Mouse (Mus musculus): Measurements from ENCODE around the gene Pnp. TPM values are rescaled to one million over a fixed set of nuclear protein-coding genes. Genes with fewer than 3 reads are reported as not detected.
"Not testable (repeated sequence)": the region's sequence is repeated elsewhere in the genome, so short reads cannot be mapped to it uniquely, and the experiment has no call there.

The Pnp gene
- 10 to 100 TPM; 13.7 to 16.4 TPM for total RNA-seq (2021)
- long read RNA-seq, experiment 1, transcript Pnp-201 (6 exons, 2,942 nt), result major isoform, 5 of 5 reads
- long read RNA-seq, experiment 1, partial matches to known transcripts, result 0 of 5 reads
- long read RNA-seq, experiment 1, other reads (novel, unspliced or antisense), result 0 of 5 reads
- long read RNA-seq, experiment 2, transcript Pnp-201 (6 exons, 2,942 nt), result major isoform, 5 of 7 reads
- long read RNA-seq, experiment 2, partial matches to known transcripts, result 1 of 7 reads
- long read RNA-seq, experiment 2, other reads (novel, unspliced or antisense), result 1 of 7 reads

DNA sequence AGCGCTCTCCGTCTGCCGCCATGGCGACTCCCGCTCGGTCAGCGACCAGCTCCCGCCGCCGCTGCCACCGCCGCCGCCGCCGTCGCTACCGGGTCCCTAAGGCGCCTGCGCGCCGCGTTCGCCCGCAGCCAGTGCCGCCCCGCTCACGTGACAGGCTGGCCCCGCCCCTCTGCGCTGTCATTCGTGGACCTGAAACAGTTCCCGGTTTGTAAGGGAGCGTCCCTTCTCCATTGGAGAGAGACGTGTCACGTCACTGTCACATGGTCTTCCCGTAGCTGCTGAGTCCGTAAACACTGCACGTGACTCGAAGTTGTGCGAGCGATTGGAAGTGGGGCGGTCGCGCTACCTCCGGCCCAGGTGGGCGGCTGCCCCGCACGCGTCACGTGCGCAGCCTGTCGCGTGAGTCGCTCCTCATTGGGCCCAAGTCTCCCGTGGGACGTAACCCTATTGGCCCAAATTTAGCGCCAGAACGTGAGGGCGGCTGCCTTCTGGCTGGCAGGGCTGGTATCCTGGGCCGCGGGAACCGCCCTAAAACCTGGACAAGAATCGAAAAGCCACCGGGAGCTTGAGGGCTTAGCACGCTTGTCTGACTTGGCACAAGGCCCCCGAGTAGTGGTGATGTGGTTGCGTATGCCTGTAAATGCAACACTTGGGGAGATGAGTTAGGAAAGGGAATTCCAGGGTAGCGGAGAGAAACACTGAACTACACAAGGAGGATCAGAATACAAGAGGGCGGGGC, at the start of gene Pnp, which contains the start of gene Pip4p1:
Pnp (plus strand) TSS at position 329 of the 739 bp plus-strand sequence.
Pip4p1 (minus strand) TSS at position 103 of the 739 bp plus-strand sequence.
- peak; percentile 98 to 99 for DNase-seq (ENCODE audit: low spot score in 2 of 2)

DNA sequence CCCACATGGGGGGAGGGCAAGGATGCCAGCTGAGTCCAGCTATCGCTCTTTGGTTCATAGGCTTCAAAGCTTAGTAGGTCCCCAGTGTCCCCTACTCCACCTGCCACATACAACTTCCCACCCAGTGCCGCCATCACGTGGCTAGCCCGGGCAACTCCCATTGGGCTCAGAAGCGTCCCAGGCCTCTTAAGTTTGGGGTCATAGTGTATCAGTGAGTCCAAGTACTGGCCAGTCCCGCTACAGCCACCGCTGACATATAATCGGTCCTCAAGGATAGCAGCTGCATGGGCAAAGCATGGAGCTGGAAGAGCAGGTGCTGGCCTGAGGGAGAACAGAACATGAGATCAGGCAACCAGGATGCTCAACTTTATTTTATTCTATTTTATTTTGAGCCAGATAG, 39.3 kb upstream of the Pnp start:
- no peak for DNase-seq (ENCODE audit: low spot score in 2 of 2)

DNA sequence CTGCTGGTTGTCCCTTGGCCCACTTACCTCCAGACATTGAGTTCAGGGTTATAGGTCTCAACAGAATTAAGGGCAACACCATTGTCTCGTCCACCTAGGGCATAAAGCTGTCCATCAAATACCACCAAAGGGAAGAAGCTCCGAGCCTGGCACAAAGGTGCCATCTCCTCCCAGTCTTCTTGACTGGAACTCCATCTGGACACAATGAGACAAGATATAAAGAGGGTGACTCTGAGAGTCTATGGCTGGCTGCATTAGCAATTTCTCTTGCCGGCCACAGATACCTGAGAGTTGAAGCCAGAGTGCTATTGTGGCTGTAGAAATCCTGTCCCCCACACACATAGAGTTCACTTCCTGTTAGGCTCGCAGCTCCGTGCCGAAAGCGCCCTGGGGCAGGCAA, 38.8 kb upstream of the Pnp start:
- no peak for DNase-seq (ENCODE audit: low spot score in 2 of 2)

DNA sequence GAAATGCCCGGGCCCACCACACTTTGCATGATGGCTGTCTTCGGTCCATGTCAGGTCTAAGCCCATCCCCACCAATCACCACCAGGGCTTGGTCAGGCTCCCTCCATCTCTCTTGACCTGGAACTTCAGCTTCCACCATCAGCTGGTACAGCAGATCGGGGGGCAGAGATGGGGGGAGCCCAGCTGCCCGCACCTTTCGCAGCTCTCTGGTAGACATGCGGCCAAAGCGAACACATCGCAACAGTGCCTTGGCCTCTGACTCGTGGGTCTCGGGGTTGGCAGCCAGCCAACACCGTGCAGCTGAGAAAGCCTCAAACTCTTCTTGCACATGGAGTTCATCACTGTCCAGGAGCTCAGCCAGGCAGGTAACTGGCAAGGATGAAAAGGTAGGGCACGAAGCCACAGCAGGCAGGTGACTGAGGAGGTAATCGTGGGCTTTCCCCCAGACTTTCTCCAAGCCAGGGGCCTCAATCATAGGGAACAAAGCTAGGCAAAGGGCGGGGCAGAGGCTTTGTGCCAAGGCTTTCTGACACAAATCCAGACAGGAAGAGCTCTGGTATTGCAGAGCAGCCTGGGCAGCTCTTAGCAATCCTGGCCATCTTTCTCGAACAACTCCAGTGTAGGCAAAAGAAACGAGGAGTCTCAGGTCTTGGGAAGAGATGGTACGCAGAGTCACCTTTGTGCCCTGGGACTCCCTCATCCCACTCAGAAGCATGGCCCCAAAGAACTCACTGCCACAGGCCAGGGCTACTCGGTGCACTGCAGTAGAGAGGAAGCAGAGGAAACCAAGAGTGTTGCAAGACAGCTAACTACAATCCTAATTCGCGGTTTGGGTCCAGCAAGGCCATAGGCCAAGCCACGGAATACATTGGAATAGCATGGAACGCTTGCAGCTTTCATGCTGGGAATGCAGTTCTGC, 38.1 kb upstream of the Pnp start:
- DNase-seq (ENCODE audit: low spot score in 2 of 2), result no peak

DNA sequence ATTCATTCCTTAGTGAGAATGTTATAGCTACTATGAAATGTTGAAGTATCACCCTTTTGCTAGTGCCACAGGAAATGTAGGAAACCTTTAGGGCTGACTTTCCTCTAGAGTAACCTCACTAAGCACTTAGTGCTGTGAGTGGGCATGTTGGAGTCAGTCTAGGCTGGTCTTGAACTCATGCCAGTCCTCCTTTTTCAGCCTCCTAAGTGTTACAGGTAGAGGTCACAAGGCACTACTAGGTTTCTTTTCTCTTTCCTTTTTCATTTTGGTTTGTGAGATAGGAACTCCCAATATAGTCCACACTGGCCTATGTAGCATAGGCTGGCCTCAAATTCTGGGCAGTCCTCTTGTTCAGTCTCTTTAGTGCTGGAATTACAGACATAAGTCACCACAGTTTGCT, 35.5 kb upstream of the Pnp start:
- no peak for DNase-seq (ENCODE audit: low spot score in 2 of 2)

GRCm38 (mm10) chr14:50895985-50896746, 34.7 kb upstream of the Pnp start:
- DNase-seq (ENCODE audit: low spot score in 2 of 2), result peak; percentile 19 to 41

- DNase-seq (ENCODE audit: low spot score in 2 of 2), result peak; percentile 40 to 49
These were observed 34.0 kb upstream of the Pnp start for GRCm38 (mm10) chr14:50896747-50897373.

DNA sequence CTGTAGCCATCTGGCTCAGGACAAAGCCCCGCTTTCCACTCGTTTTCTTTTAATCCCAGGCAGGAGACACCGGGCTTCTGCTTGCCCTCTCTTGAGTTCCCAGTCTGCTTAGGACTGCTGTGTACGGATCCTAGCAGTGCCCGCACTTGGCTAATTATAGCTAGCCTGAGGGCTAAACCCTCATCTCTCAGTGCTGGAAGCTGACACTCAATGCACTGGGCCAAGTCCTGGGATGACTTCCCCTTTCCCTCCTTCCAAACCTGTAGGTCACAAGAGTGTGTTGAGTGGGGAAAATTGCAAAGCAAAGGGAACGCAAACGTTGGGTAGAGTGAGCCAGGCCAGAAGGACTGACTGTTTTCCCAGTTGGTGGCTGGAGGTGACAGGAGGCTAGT, 33.5 kb upstream of the Pnp start, which contains the start of gene Klhl33:
Klhl33 (minus strand) TSS at position 134 of the 392 bp plus-strand sequence.
- no peak for DNase-seq (ENCODE audit: low spot score in 2 of 2)

DNA sequence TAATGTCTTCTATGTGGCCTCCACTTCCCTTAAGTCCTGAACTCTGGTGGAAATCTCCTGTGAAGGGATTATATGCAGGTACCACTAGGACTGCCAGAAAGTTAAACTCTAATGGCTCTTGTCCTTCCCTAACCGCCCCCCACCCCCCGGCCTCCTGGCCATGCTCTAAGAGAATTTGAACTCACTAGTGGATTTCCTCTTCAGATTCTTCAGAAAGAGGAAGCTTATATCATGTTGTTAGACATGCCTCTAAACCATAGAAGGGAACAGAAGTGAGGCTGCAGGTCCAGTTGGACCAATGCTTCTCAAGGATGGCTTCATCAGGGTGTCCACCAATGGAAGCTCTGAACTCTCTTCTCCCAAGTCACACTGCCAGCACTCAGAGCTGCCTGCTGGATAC, 32.9 kb upstream of the Pnp start:
- DNase-seq (ENCODE audit: low spot score in 2 of 2), result not testable (repeated sequence)

DNA sequence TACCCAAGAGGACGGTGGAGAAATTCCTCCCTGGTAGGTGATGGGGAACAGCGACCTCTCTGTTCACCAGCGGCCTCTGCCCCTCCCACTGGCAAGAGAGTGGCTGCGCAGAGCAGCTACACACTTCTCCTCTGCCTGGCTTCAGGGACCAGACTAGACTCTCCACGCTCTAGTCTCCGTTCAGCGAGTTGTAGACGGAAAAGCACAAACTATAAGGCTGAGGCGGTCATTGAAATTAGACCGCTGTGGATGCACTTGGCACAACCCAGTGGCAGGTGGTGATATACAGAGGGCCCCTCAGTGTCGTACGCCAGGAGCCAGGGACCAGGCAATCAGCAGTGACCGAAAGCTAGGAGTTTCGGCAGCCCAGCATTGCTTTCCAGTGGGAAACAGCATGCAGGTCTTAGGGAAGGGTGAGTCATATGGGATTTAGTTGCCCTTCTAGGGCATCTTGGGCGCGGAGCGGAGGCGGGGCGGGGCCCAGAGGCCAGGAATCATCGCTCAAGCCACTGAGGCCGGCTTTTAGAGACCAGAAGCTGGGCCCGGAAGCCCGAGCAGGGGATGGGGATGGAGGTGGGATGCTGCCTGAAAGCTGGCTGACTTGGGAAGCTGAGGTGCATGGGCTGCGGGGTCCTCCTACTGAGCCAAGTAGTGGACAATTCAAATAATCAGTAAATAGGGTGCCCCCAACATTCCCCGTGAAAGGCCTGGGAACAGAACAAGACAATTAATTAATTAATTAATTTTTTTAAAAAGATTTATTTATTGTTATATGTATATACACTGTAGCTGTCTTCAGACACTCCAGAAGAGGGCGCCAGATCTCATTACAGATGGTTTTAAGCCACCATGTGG, 26.7 kb upstream of the Pnp start:
- peak in 1 of 2 experiments; percentile 16 for DNase-seq (ENCODE audit: low spot score in 2 of 2)

GRCm38 (mm10) chr14:50904828-50905129, 26.1 kb upstream of the Pnp start:
- no peak for DNase-seq (ENCODE audit: low spot score in 2 of 2)

- DNase-seq (ENCODE audit: low spot score in 2 of 2), result not testable (repeated sequence)
These were observed 25.6 kb upstream of the Pnp start for GRCm38 (mm10) chr14:50905327-50905726.

DNA sequence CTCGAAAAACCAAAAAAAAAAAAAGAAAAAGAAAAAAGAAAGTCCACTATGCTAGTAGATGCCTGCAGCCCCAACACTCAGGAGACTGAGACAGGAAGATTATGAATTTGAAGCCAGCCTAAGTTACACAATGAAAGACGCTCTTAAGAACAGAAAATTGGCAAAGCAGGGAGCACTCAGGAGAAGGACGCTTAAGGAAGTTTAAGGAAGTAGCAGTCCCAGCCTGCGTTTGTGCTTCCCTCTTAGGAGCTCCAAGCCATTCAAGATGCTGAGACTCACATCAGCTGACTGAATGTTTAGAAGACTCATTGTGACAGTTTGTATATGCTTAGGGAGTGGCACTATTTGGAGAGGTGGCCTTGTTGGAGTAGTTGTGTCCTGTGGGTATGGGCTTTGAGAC, 22.8 kb upstream of the Pnp start:
- DNase-seq (ENCODE audit: low spot score in 2 of 2), result no peak

DNA sequence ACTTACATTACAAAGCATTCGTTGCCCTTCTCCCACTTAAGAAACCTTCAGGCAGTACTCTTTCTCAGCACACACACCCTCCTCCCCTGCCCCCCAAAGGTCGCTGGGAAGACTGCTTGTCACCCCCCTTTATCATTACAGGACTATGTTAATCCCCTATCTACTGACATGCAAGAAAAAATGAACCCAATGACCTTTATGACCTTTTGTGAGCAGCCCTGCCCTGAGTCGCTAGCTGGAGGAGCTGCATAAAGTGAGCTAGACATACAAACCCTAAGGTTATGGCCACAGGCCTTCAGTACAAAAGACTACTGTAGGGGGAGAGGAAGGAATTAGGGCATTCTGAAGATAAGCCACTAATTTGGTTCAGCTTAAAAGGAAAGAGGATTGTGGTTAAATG, 19.5 kb upstream of the Pnp start:
- DNase-seq (ENCODE audit: low spot score in 2 of 2), result no peak

DNA sequence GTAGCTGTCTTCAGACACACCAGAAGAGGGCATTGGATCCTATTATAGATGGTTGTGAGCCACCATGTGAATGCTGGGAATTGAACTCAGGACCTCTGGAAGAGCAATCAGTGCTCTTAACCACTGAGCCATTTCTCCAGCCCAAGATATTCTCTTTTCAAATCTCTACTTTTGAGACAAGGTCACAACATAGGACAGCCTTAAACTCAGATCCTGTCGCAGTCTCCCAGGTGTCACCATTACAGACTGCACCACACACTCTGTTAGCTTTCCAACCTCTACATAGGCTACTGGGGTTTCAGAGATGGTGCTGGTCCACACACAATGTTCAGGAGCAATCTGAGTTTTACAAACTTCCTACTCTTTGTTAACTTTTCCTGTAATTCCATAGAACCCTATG, 7.4 kb upstream of the Pnp start:
- DNase-seq (ENCODE audit: low spot score in 2 of 2), result not testable (repeated sequence)

DNA sequence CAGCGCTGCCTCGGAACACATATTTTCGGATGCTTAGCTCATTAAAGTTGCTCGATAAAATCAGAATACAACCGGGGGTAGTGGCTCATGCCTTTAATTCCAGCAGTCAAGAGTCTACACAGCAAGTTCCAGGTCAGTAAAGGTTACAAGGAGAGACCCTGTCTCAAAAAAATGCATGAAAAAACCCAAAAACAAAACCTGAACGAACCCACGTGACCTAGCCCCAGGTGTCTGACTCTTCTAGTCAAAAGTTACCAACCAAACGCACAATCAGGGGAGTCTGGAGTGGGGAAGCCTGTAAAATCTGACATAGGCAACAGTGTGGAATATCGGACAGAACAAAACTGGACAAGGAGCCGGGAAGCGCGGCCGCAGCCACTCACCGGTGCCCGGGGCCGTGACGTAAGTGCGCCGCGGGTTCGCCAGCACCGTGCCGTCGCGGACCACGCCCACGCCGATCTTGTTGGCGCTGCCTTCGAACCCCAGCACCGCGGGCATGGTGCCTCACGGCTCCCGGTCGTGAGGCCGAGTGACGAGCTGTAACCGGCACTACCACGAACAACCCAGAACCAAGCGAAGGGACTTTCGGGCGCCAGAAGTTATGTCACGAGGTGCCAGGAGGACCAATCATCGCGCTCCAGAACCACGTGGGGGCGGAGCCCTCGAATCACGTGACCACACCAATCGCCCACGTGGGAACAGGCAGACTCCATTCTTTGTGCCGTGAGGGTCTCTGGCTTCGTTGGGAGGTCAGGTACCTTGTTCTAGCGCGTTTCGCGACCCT, 6.4 kb upstream of the Pnp start, which contains the start of the genes Osgep and Apex1:
Osgep (minus strand) TSS at position 613 of the 784 bp plus-strand sequence.
Apex1 (plus strand) TSS at position 688 of the 784 bp plus-strand sequence.
- DNase-seq (ENCODE audit: low spot score in 2 of 2), result peak; percentile 94 to 97

- DNase-seq (ENCODE audit: low spot score in 2 of 2), result no peak
These were observed 5.6 kb upstream of the Pnp start for GRCm38 (mm10) chr14:50925111-50925920.

- no peak for DNase-seq (ENCODE audit: low spot score in 2 of 2)
These were observed 3.5 kb upstream of the Pnp start for GRCm38 (mm10) chr14:50927366-50927765.

Measured in left cerebral cortex, adult 18-20 months (tissue).